Mouse (Mus musculus) embryonic facial prominence, embryonic 11.5 days (tissue): ENCODE measurements around the gene Id1. TPM values are rescaled to one million over a fixed set of nuclear protein-coding genes. Genes with fewer than 3 reads are reported as not detected.

Experiments
- ATAC-seq: fragments of 200-750 bp; cut with Nextera tagmentation; replicated peaks from 2 replicates; pipeline ENCODE4 v1.8.0; 2017; ENCODE audit warnings: low read depth; ENCODE audit not compliant: insufficient number of reproducible peaks, low FRiP score, low TSS enrichment
- DNase-seq: peaks from one replicate; pipeline ENCODE4 v3.0.0-alpha.2; 2015; ENCODE audit warnings: low spot score
- H3K27ac ChIP-seq: fragments of 300-500 bp; sonication (generic); replicated peaks from 2 replicates; pipeline ENCODE4 v1.5.1; 2014; ENCODE audit warnings: mild to moderate bottlenecking, low read depth, low read length, control low read depth
- H3K27me3 ChIP-seq: fragments of 300-500 bp; sonication (generic); 2 replicates; pipeline ENCODE4 v1.6.1; 2014; ENCODE audit warnings: mild to moderate bottlenecking, low read length, moderate library complexity, mixed read lengths; ENCODE audit not compliant: control insufficient read depth, insufficient read depth
- H3K36me3 ChIP-seq: fragments of 300-500 bp; sonication (generic); replicated peaks from 2 replicates; pipeline ENCODE4 v1.6.1; 2014; ENCODE audit warnings: low read depth, mild to moderate bottlenecking, low read length, moderate library complexity, mixed read lengths; ENCODE audit not compliant: control insufficient read depth, insufficient read depth
- H3K4me1 ChIP-seq: fragments of 300-500 bp; sonication (generic); 2 replicates; pipeline ENCODE4 v1.6.1; 2014; ENCODE audit warnings: low read length, mixed read lengths; ENCODE audit not compliant: control insufficient read depth, insufficient read depth
- H3K4me2 ChIP-seq: fragments of 300-500 bp; sonication (generic); 2 replicates; pipeline ENCODE4 v1.6.1; 2014; ENCODE audit warnings: low read depth, mild to moderate bottlenecking, control low read depth, low read length, moderate library complexity
- H3K4me3 ChIP-seq: fragments of 300-500 bp; sonication (generic); 2 replicates; pipeline ENCODE4 v1.5.1; 2014; ENCODE audit warnings: low read depth, low read length, control low read depth
- H3K9ac ChIP-seq: fragments of 300-500 bp; sonication (generic); replicated peaks from 2 replicates; pipeline ENCODE4 v1.6.1; 2014; ENCODE audit warnings: mild to moderate bottlenecking, control low read depth, low read length
- H3K9me3 ChIP-seq: fragments of 300-500 bp; sonication (generic); replicated peaks from 2 replicates; pipeline ENCODE4 v1.6.1; 2016; ENCODE audit warnings: mild to moderate bottlenecking, low read length, inconsistent platforms, mixed read lengths; ENCODE audit not compliant: control insufficient read depth
- WGBS: fragments of 180-500 bp; shearing (Covaris S2); extraction: QIAGEN DNeasy Blood & Tissue Kit; methylation state at CpG from one replicate; pipeline ENCODE4 v1.1.7; 2014; 5-methylcytosine and 5-hydroxymethylcytosine counted together
- polyA plus RNA-seq: library from polyadenylated mRNA; unstranded; fragments of >200 nt; fragmentation: Nextera tagmentation; extraction: Ambion mirVana; gene quantifications from 2 replicates; pipeline ENCODE4 v1.2.1, GENCODE M21; 2014

Id1 gene
- polyA plus RNA-seq, 1 experiment from 2014 or later = 179 TPM

- Histone ChIP-seq H3K9me3 (no peaks in the 10 kb centered on the region), H3K9ac (no peak overlapping the region), H3K27me3 (no peaks in the 10 kb centered on the region), H3K4me3 (no peak overlapping the region), H3K27ac (no peak overlapping the region), H3K4me1 (0 out of 2 replicates have a peak, but pooled peaks cover 3% of the 10 kb centered on the region), H3K4me2 (no peak overlapping the region), H3K36me3 (no peaks in the 10 kb centered on the region)
- ATAC-seq (no peak), DNase-seq (no peak)
- WGBS = 76% methylated on average over 6 of the region's 6 CpGs
These were observed 27.3 kb downstream of the Id1 start for GRCm38 (mm10) chr2:152763310-152763709.

- no peaks in the 10 kb centered on the region for H3K27me3 ChIP-seq
- H3K9me3 ChIP-seq = no peaks in the 10 kb centered on the region
- 10% methylated on average over 14 of the region's 14 CpGs for WGBS
- H3K4me1 ChIP-seq = 0 out of 2 replicates have a peak, but pooled peaks cover 3% of the 10 kb centered on the region
- H3K4me3 ChIP-seq = no peak overlapping the region
- ATAC-seq (peak; percentile 25; the same call in 1 of the 2 replicates), DNase-seq (no peak)
- no peaks in the 10 kb centered on the region for H3K36me3 ChIP-seq
- H3K4me2 ChIP-seq = no peak overlapping the region
- no peak overlapping the region for H3K27ac ChIP-seq
- 0 out of 2 replicates have a peak overlapping the region, but pooled peaks have one; percentile 15 for H3K9ac ChIP-seq
These were observed 28.4 kb downstream of the Id1 start for GRCm38 (mm10) chr2:152764172-152765044.

- Histone ChIP-seq H3K4me1 (0 out of 2 replicates have a peak, but pooled peaks cover 3% of the 10 kb centered on the region), H3K9ac (0 out of 2 replicates have a peak overlapping the region, but pooled peaks have one; percentile 0), H3K4me2 (no peak overlapping the region), H3K4me3 (no peak overlapping the region), H3K9me3 (no peaks in the 10 kb centered on the region), H3K27ac (no peak overlapping the region), H3K27me3 (no peaks in the 10 kb centered on the region), H3K36me3 (no peaks in the 10 kb centered on the region)
- 33% methylated on average over 7 of the region's 7 CpGs for whole genome bisulfite sequencing
- no peak for ATAC-seq
- DNase-seq = no peak
These were observed 29.1 kb downstream of the Id1 start for GRCm38 (mm10) chr2:152765045-152765674.

- Histone ChIP-seq H3K27ac (no peak overlapping the region), H3K4me2 (no peak overlapping the region; the same call in 1 of the 2 replicates), H3K4me1 (0 out of 2 replicates have a peak, but pooled peaks cover 3% of the 10 kb centered on the region), H3K36me3 (no peaks in the 10 kb centered on the region), H3K4me3 (no peak overlapping the region), H3K9ac (no peak overlapping the region), H3K9me3 (no peaks in the 10 kb centered on the region), H3K27me3 (no peaks in the 10 kb centered on the region)
- ATAC-seq (peak; percentile 42; the same call in 1 of the 2 replicates), DNase-seq (peak; percentile 92)
- 14% methylated on average over 25 of the region's 25 CpGs for WGBS
These were observed 30.5 kb downstream of the Id1 start for GRCm38 (mm10) chr2:152766387-152767123.

- WGBS = 57% methylated on average over 12 of the region's 12 CpGs
- Histone ChIP-seq H3K36me3 (no peaks in the 10 kb centered on the region), H3K4me2 (no peak overlapping the region), H3K4me3 (no peak overlapping the region), H3K27me3 (no peaks in the 10 kb centered on the region), H3K4me1 (0 out of 2 replicates have a peak, but pooled peaks cover 3% of the 10 kb centered on the region), H3K9me3 (no peaks in the 10 kb centered on the region), H3K27ac (no peak overlapping the region), H3K9ac (no peak overlapping the region)
- peak; percentile 69 for DNase-seq
- no peak for ATAC-seq
These were observed 31.7 kb downstream of the Id1 start for GRCm38 (mm10) chr2:152767618-152768271.

- Histone ChIP-seq H3K9me3 (no peaks in the 10 kb centered on the region), H3K9ac (no peak overlapping the region), H3K36me3 (no peaks in the 10 kb centered on the region), H3K27ac (no peak overlapping the region), H3K4me1 (0 out of 2 replicates have a peak, but pooled peaks cover 3% of the 10 kb centered on the region), H3K4me3 (no peak overlapping the region), H3K27me3 (no peaks in the 10 kb centered on the region), H3K4me2 (no peak overlapping the region)
- WGBS = 86% methylated on average over 7 of the region's 7 CpGs
- DNase-seq (no peak), ATAC-seq (no peak)
These were observed 33.6 kb downstream of the Id1 start for GRCm38 (mm10) chr2:152769677-152770076.

- Histone ChIP-seq H3K4me3 (no peak overlapping the region), H3K36me3 (no peaks in the 10 kb centered on the region), H3K4me1 (no peaks in the 10 kb centered on the region), H3K27me3 (no peaks in the 10 kb centered on the region), H3K27ac (no peak overlapping the region), H3K9me3 (no peaks in the 10 kb centered on the region), H3K9ac (no peak overlapping the region), H3K4me2 (no peak overlapping the region)
- DNase-seq (no peak), ATAC-seq (no peak)
- WGBS = 90% methylated on average over 9 of the region's 9 CpGs
These were observed 35.5 kb downstream of the Id1 start for GRCm38 (mm10) chr2:152771571-152771970.
